In the genomic region with DNA sequence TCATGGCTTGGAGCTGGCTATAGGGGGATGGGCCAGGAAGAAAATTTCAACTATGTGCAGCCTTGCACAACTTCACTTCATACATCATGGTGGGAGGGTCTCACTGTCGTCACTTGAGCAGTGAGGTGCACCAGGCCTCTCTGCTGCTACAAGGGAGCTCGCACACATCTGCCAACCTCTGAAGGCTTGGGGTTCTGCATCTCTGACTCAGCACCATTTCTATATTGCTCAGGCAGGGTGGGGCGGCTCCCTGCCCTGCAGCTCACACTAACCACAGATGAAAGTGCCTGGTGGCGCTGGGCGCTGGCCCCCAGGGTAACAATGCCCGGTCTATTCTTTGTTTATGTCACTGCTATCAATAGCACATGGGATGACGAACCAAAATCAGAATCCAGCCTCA, we compare ENCODE assay signal across 9 mouse cellular contexts. TPM values are rescaled to one million over a fixed set of nuclear protein-coding genes. Genes with fewer than 3 reads are reported as not detected.
A peak's percentile ranks its signal among the peaks of the same experiment; 100 is the strongest.
DNase-seq lines count a peak whose midpoint lies in the region; ATAC-seq and TF ChIP-seq lines count a peak whose summit lies in the region.
"Had no signal": no experiment of that assay in that cellular context is flagged by ENCODE, and none has a peak within 500 bp of the region (broad histone marks: within the 10 kb centered on the region; RNA-seq: fewer than 3 reads in every experiment).

No protein-coding gene starts in this region.

- H3K4me1 ChIP-seq in liver, embryonic 14.5 days (replicated peaks; ENCODE audit: control insufficient read depth in 2 of 2, insufficient read depth in 2 of 2, low read length in 1 of 2): peaks cover 0 to 13% of the 10 kb centered on the region in 2 experiments; a peak in 1 of 4 replicates

- peak; percentile 29 for DNase-seq in embryo, embryonic 10 days (ENCODE audit: low spot score)
- DNase-seq in embryo, embryonic 11 days: no peak
- DNase-seq in right cerebral cortex, postnatal 36 days (ENCODE audit: low spot score in 2 of 2): peak; percentile 16 to 26
- no peak for DNase-seq in right cerebral cortex, postnatal 4 days
- DNase-seq in liver, embryonic 14.5 days (ENCODE audit: low read depth in 3 of 3, low spot score in 3 of 3): no peak
- DNase-seq in telencephalon, adult 2 months (ENCODE audit: low read depth, low spot score): peak; percentile 55
- no peak for DNase-seq in cerebellum, adult 8-10 months
- no peak for DNase-seq in thymus, postnatal 0 days (ENCODE audit: low spot score)

- no peak overlapping the region for H3K4me3 ChIP-seq in liver, embryonic 14.5 days (ENCODE audit: insufficient read depth in 1 of 2, low read depth in 2 of 2, low read length in 2 of 2)
- H3K4me3 ChIP-seq: erythroblast, embryonic 14.5 days had no signal

- no peak overlapping the region for H3K27ac ChIP-seq in liver, embryonic 14.5 days

- H3K36me3 ChIP-seq in liver, embryonic 14.5 days (replicated peaks; ENCODE audit: control insufficient read depth, insufficient read depth, low read depth): peaks cover 52% of the 10 kb centered on the region

- H3K9me3 ChIP-seq in liver, embryonic 14.5 days (ENCODE audit: control insufficient read depth, low read length): no peaks in the 10 kb centered on the region

- TF ChIP-seq EP300 in liver, embryonic 14.5 days (IDR thresholded peaks at IDR 0.05; ENCODE audit: low read depth): no peak

- peak; percentile 33; the same call in 1 of the 2 replicates for ATAC-seq in liver, embryonic 14.5 days (ENCODE audit: insufficient read depth)

- H3K27me3 ChIP-seq in liver, embryonic 14.5 days (ENCODE audit: control insufficient read depth, insufficient read depth, low read length): no peaks in the 10 kb centered on the region

- no peak for TF ChIP-seq CTCF in liver, embryonic 14.5 days (IDR thresholded peaks at IDR 0.05; ENCODE audit: low read depth)

- WGBS in liver, embryonic 14.5 days (ENCODE audit: insufficient replicate concordance): 60% methylated on average over 7 of the region's 7 CpGs

- H3K9ac ChIP-seq in liver, embryonic 14.5 days (replicated peaks): no peak overlapping the region

- no peak overlapping the region for H3K4me2 ChIP-seq in liver, embryonic 14.5 days (ENCODE audit: low read depth)

RNA-seq across cellular contexts. Expression of a gene that starts 19.0 kb away (rescaled TPM):
- polyA plus RNA-seq in liver, embryonic 14.5 days (2012; rRNA removed): 60.9 and 66.4 TPM in 2 replicates
- 63.0 and 68.1 TPM in 2 replicates for polyA plus RNA-seq in liver, embryonic 14.5 days (2014; fragmentation: Nextera tagmentation; extraction: Ambion mirVana)
- polyA plus RNA-seq in thymus, postnatal 0 days (2015; fragmentation: Nextera tagmentation; extraction: Ambion mirVana): 61.4 and 71.4 TPM in 2 replicates

RNA-seq across cellular contexts. Expression of a gene that starts 20.4 kb away (rescaled TPM):
- 2.2 and 2.3 TPM in 2 replicates for polyA plus RNA-seq in liver, embryonic 14.5 days (2012; rRNA removed)
- 1.6 and 2.1 TPM in 2 replicates for polyA plus RNA-seq in liver, embryonic 14.5 days (2014; fragmentation: Nextera tagmentation; extraction: Ambion mirVana)
- 5.2 and 6.7 TPM in 2 replicates for polyA plus RNA-seq in thymus, postnatal 0 days (2015; fragmentation: Nextera tagmentation; extraction: Ambion mirVana)

RNA-seq across cellular contexts. Expression of a gene that starts 32.2 kb away (rescaled TPM):
- polyA plus RNA-seq in liver, embryonic 14.5 days (2012; rRNA removed): 35.3 and 36.0 TPM in 2 replicates
- polyA plus RNA-seq in liver, embryonic 14.5 days (2014; fragmentation: Nextera tagmentation; extraction: Ambion mirVana): 45.1 and 54.5 TPM in 2 replicates
- polyA plus RNA-seq in thymus, postnatal 0 days (2015; fragmentation: Nextera tagmentation; extraction: Ambion mirVana): 104 and 116 TPM in 2 replicates

RNA-seq across cellular contexts. Expression of a gene that starts 40.9 kb away (rescaled TPM):
- not detected in 2 replicates for polyA plus RNA-seq in liver, embryonic 14.5 days (2012; rRNA removed)
- polyA plus RNA-seq in liver, embryonic 14.5 days (2014; fragmentation: Nextera tagmentation; extraction: Ambion mirVana): 0.08 TPM in 1 of 2 replicates, not detected in the other
- not detected in 2 replicates for polyA plus RNA-seq in thymus, postnatal 0 days (2015; fragmentation: Nextera tagmentation; extraction: Ambion mirVana)
- polyA plus RNA-seq: erythroblast, embryonic 14.5 days had no signal

RNA-seq across cellular contexts. Expression of a gene that starts 51.1 kb away (rescaled TPM):
- polyA plus RNA-seq in liver, embryonic 14.5 days (2012; rRNA removed): 2.2 and 2.4 TPM in 2 replicates
- polyA plus RNA-seq in liver, embryonic 14.5 days (2014; fragmentation: Nextera tagmentation; extraction: Ambion mirVana): 1.1 TPM in 2 replicates
- 3.3 and 4.1 TPM in 2 replicates for polyA plus RNA-seq in thymus, postnatal 0 days (2015; fragmentation: Nextera tagmentation; extraction: Ambion mirVana)

Comparison
In these comparisons a context has a peak if more than half of its experiments do, and no peak if none do; other contexts are left out.
1. DNase-seq: peak in embryo, embryonic 10 days (single experiment), right cerebral cortex, postnatal 36 days (2 of 2) and telencephalon, adult 2 months (single experiment); none in embryo, embryonic 11 days (single experiment), right cerebral cortex, postnatal 4 days (single experiment), liver, embryonic 14.5 days (0 of 3), cerebellum, adult 8-10 months (single experiment) and thymus, postnatal 0 days (single experiment).